In the genomic region with DNA sequence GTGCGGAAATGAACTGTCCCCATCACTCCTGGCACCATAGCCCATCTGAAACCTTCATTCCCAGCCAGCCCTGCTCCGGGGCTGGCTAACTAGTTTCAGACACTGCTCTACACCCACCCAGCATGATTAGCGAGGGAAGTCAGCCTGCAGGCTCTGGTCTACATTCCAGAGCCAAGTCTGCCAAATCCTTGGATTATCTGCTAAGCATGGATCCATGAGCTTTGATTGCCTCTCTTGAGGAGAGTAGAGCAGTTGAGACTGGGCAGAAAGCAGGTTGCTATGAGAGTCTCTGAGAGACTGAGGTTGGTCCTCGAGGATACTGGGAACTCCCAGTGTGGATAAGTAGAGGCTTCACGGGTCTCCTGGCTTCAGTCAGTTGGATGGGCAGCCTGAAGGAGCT, we compare ENCODE assay signal across 29 mouse cellular contexts. TPM values are rescaled to one million over a fixed set of nuclear protein-coding genes. Genes with fewer than 3 reads are reported as not detected.
DNase-seq lines count a peak whose midpoint lies in the region; ATAC-seq lines count a peak whose summit lies in the region.
"Had no signal": no experiment of that assay in that cellular context is flagged by ENCODE, and none has a peak within 500 bp of the region (broad histone marks: within the 10 kb centered on the region; RNA-seq: fewer than 3 reads in every experiment).

No protein-coding gene starts in this region.

- H3K27me3 ChIP-seq in embryonic facial prominence, embryonic 13.5 days = no peaks in the 10 kb centered on the region
- no peaks in the 10 kb centered on the region for H3K27me3 ChIP-seq in limb, embryonic 13.5 days
- H3K27me3 ChIP-seq: CH12.LX; forebrain, embryonic 15.5 days; heart, embryonic 13.5 days; Patski had no signal

- H3K4me1 ChIP-seq in embryonic facial prominence, embryonic 13.5 days = peaks cover 34% of the 10 kb centered on the region
- peaks cover 27% of the 10 kb centered on the region for H3K4me1 ChIP-seq in limb, embryonic 13.5 days
- H3K4me1 ChIP-seq: forebrain, embryonic 15.5 days had no signal

- 0 out of 2 replicates have a peak overlapping the region, but pooled peaks have one; percentile 36 for H3K27ac ChIP-seq in embryonic facial prominence, embryonic 13.5 days
- H3K27ac ChIP-seq in limb, embryonic 13.5 days = no peak overlapping the region
- H3K27ac ChIP-seq: forebrain, embryonic 15.5 days; heart, embryonic 10.5 days; heart, embryonic 13.5 days; hindbrain, embryonic 14.5 days; hindbrain, postnatal 0 days had no signal

- no peak overlapping the region for H3K9ac ChIP-seq in embryonic facial prominence, embryonic 13.5 days
- no peak overlapping the region for H3K9ac ChIP-seq in limb, embryonic 13.5 days
- H3K9ac ChIP-seq: forebrain, embryonic 15.5 days; heart, embryonic 13.5 days; hindbrain, embryonic 14.5 days had no signal

- DNase-seq in heart, adult 11 months = peak; percentile 76
- DNase-seq in heart, adult 9 months (ENCODE audit: low spot score in 2 of 2) = no peak
- DNase-seq in gonadal fat pad, adult 2 months (ENCODE audit: low read depth) = peak; percentile 27
- no peak for DNase-seq in layer of hippocampus, adult 18-20 months (ENCODE audit: low spot score in 2 of 2)
- DNase-seq in retina, postnatal 1 day = no peak
- DNase-seq: adrenal gland, postnatal 10 days; adrenal gland, postnatal 36 days; B cell, adult 2 months; cerebellum, adult 18-20 months; cerebellum, adult 9-10 months; cerebellum, postnatal 14 days; gastrocnemius, postnatal 10 days; gastrocnemius, postnatal 36 days; heart, adult 18-20 months; heart, postnatal 14 days; heart, postnatal 4 days had no signal

- WGBS in embryonic facial prominence, embryonic 13.5 days = 33% methylated on average over 5 of the region's 5 CpGs
- WGBS in limb, embryonic 13.5 days = 39% methylated on average over 5 of the region's 5 CpGs

- H3K4me3 ChIP-seq in embryonic facial prominence, embryonic 13.5 days = no peak overlapping the region
- no peak overlapping the region for H3K4me3 ChIP-seq in limb, embryonic 13.5 days
- H3K4me3 ChIP-seq: forebrain, embryonic 15.5 days; heart, embryonic 10.5 days; heart, embryonic 13.5 days had no signal

- ATAC-seq in embryonic facial prominence, embryonic 13.5 days (ENCODE audit: insufficient number of reproducible peaks, insufficient read depth, low FRiP score, low TSS enrichment, low read depth) = 0 out of 2 replicates have a peak, but pooled peaks have one; percentile 17
- ATAC-seq in limb, embryonic 13.5 days (ENCODE audit: low FRiP score, low read depth) = 0 out of 2 replicates have a peak, but pooled peaks have one; percentile 33
- ATAC-seq in megakaryocyte progenitor cell, adult 5-6 weeks (replicated peaks; ENCODE audit: poor library complexity) = no peak
- ATAC-seq: forebrain, embryonic 15.5 days; hindbrain, postnatal 0 days; inflammation-experienced regulatory T-cells, adult 6 months; intestine, embryonic 16.5 days; Patski had no signal

- H3K36me3 ChIP-seq in embryonic facial prominence, embryonic 13.5 days = peaks cover 8% of the 10 kb centered on the region
- no peaks in the 10 kb centered on the region; the same call in 1 of the 2 replicates for H3K36me3 ChIP-seq in limb, embryonic 13.5 days
- H3K36me3 ChIP-seq: forebrain, embryonic 15.5 days; G1E; heart, embryonic 10.5 days; heart, embryonic 13.5 days had no signal

- H3K9me3 ChIP-seq in embryonic facial prominence, embryonic 13.5 days = no peaks in the 10 kb centered on the region
- H3K9me3 ChIP-seq in limb, embryonic 13.5 days = no peaks in the 10 kb centered on the region
- H3K9me3 ChIP-seq: forebrain, embryonic 15.5 days; G1E; heart, embryonic 10.5 days; heart, embryonic 13.5 days had no signal

- no peak overlapping the region for H3K4me2 ChIP-seq in embryonic facial prominence, embryonic 13.5 days
- H3K4me2 ChIP-seq in limb, embryonic 13.5 days (replicated peaks) = no peak overlapping the region
- H3K4me2 ChIP-seq: forebrain, embryonic 15.5 days; heart, embryonic 13.5 days; hindbrain, embryonic 14.5 days had no signal

RNA-seq across cellular contexts. Expression of gene Ngf, which starts 51.3 kb away (rescaled TPM):
- polyA plus RNA-seq in embryonic facial prominence, embryonic 13.5 days (2015; fragmentation: Nextera tagmentation; extraction: Ambion mirVana) = 10.9 and 12.4 TPM in 2 replicates
- 17.1 and 20.4 TPM in 2 replicates for polyA plus RNA-seq in gonadal fat pad, adult 2 months (2012; rRNA removed)
- polyA plus RNA-seq in limb, embryonic 13.5 days (2015; fragmentation: Nextera tagmentation; extraction: Ambion mirVana) = 8.7 and 9.2 TPM in 2 replicates
- 10 to 100 TPM; 10.3 to 13.2 TPM for total RNA-seq in layer of hippocampus, adult 18-20 months (2021)
- not detected in 2 replicates for total RNA-seq in megakaryocyte progenitor cell, adult 5-6 weeks (2015)
- total RNA-seq in megakaryocyte progenitor cell, adult 5-6 weeks (2017) = not detected in 2 replicates
- total RNA-seq: CH12.LX had no signal
- polyA plus RNA-seq: G1E, Patski had no signal

Comparison
In these comparisons a context has a peak if more than half of its experiments do, and no peak if none do; other contexts are left out.
1. DNase-seq: peak in heart, adult 11 months (single experiment) and gonadal fat pad, adult 2 months (single experiment); none in heart, adult 9 months (0 of 2), layer of hippocampus, adult 18-20 months (0 of 2) and retina, postnatal 1 day (single experiment).